Mouse (Mus musculus) activated CD4-positive, CD25-positive, alpha-beta regulatory T cell, adult 4 months (primary cell): Measurements from ENCODE around the gene Lxn. TPM values are rescaled to one million over a fixed set of nuclear protein-coding genes. Genes with fewer than 3 reads are reported as not detected.

ENCODE experiments used
- ATAC-seq: one replicate; pipeline ENCODE4 v1.8.0; 2017
- polyA plus RNA-seq, 2 experiments: library from polyadenylated mRNA; unstranded; fragments of 100-300 nt; shearing (Covaris generic); gene quantifications; one replicate each; pipeline ENCODE4 v1.2.1; 2017

Gene Lxn
- polyA plus RNA-seq = 100 to 1,000 TPM in 1 of 2 experiments, 10 to 100 TPM in 1; 79.7 to 111 TPM

GRCm38 (mm10) chr3:67463450-67464372 is at the start of gene Lxn:
Lxn (minus strand) TSS chr3:67463926.
- peak; percentile 61 for ATAC-seq

- ATAC-seq = peak; percentile 85
Measured at GRCm38 (mm10) chr3:67512807-67513206, 49.1 kb upstream of the Lxn start.

- no peak for ATAC-seq
Measured at GRCm38 (mm10) chr3:67508216-67508892, 44.6 kb upstream of the Lxn start.

GRCm38 (mm10) chr3:67505286-67505685 is 41.6 kb upstream of the Lxn start:
- ATAC-seq = no peak

GRCm38 (mm10) chr3:67503878-67504277 is 40.2 kb upstream of the Lxn start:
- ATAC-seq = no peak

DNA sequence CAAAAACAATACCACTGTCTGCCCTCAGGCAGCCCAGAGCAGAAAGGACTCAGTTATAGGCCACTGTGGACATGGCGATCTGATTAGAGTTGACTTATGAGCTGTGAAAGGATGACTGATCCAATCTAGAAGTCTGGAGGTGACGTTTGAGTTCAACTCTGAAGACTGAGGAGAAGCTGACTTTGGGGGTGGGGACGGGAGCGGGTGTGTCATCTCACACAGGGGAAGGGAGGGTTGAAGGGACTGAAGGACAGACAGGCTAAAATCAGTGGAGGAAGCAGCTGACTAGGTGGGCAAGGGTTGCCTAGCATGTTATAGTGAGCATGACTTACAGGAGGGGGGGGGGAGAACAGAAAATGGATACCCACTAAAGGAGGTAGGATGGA is 35.7 kb upstream of the Lxn start:
- no peak for ATAC-seq

GRCm38 (mm10) chr3:67498773-67499405 is 35.2 kb upstream of the Lxn start:
- ATAC-seq = no peak

GRCm38 (mm10) chr3:67497998-67498397 is 34.3 kb upstream of the Lxn start:
- no peak for ATAC-seq

DNA sequence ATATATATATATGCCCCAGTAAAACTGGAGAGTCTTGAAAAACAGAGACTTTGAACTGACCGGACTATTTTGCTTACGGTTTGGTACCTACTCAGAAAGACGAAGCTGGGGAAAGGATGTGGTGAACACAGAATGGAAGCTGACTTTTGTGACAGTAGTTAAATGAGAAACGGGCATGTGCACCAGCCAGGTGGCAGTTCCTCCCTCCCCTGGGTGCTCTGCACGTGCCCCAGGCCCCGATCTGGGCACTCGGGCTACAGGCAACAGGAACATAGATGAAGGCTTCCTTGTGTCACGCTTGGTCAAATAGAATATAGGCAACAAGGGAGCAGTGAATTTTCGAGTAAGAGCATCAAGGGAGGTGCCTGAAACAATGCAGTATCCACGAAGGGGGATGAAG is 32.6 kb upstream of the Lxn start:
- no peak for ATAC-seq

- no peak for ATAC-seq
Measured at GRCm38 (mm10) chr3:67493132-67493531, 29.4 kb upstream of the Lxn start.

- no peak for ATAC-seq
Measured at GRCm38 (mm10) chr3:67492086-67492869, 28.6 kb upstream of the Lxn start.

DNA sequence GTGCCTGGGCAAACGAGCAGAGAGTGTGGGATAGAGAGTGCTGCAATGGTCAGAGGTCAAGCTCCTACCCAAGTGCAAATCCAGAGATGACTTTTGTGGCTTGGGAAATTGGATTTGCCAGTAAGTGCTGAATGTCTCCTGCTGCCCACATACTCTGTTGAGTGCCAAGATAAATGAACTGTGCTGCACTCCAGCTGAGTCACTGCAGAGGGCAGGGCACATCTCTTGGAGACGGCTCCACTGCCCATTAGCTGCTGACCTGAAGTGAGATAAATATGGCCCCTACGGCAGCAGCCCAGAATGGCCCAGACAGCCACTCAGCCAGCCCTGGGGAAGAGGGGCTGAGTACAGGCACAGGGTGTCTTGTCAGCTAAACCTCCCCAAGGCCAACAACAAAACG is 26.4 kb upstream of the Lxn start:
- ATAC-seq = no peak

- no peak for ATAC-seq
Measured at GRCm38 (mm10) chr3:67485233-67485632, 21.5 kb upstream of the Lxn start.

DNA sequence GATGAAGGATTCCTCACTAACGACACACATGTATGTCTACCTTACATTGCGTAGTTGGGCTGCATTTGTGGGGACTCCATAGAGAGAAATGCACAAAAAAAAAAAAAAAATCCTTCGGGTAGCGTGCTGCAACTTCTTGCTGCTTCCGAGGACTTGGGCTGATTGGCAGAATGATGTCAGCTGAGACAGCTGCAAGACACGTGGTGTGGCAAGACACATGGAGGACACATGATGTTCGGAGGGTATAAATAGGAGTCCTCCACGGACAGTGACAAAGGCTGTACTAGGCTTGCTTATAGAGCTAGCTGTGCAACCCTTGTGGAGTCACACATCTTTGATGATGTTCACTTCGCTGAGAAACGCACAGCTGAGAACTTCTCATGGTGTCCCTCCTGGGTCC is 18.7 kb upstream of the Lxn start:
- ATAC-seq = no peak

DNA sequence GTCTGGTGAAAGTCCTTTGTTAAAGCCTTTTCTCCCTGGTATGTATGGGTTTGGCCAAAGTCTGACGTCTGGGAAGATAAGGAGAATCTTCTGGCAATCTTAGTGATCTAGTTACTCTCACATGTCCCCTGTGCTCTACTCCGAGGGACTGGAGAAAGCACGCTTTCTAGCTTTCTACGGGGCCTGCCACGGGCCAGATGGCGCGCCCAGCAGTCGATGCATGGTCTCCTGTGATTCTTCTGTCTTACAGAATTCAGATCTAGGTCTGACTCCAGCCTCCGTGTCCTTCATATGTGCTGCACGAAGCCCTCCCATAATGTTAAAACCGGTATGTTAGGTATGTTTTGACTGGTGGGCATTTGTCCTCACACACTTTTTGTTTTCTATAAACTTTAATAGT is 16.1 kb upstream of the Lxn start:
- no peak for ATAC-seq

DNA sequence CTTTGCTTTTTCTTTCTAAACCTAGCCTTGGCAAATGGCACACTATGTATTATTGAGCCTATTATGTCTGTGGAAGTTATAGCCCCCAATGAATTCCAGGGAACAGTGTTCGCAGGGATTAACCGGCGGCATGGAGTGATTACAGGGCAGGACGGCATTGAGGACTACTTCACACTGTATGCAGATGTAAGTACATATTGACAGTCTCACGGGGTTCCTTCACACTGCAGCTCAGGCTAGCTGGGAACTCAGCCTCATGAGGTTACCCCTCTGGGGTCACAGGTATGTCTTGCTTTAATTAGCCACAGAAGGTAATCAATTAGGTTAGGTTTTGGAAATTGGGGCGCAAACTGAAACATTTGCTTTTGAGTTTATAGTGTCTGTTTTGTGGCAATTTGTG is 9.7 kb upstream of the Lxn start:
- no peak for ATAC-seq

DNA sequence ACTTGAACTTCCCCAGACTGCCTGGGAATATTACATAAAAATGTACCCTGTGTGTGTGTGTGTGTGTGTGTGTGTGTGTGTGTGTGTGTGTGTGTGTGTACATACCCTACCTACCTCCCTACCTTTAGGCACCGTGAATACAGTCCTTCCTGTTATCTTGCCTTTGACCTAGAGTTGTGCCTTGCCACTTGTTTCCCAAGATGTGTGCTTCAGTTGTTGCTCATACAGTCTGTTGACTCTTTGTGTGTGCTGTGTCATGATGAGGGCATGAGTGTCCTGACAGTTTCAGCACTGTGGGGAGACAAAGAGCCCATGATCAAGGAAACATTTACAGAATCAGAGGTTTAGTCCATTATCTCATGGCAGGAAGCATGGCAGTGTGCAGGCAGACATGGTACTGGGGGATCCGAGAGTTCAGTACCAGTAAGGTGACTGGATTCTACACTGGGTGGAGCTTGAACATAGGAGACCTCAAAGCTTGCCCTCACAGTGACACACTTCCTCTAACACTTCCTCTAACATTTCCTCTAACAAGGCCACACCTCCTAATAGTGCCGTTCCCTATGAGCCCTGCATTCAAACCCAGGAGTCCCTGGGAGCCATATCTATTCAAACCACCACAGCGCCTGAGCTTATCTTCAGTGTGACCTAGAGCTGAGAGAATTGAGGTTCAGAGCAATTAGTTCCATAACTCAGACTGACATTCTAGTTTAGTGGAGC is 7.8 kb upstream of the Lxn start:
- ATAC-seq = no peak

GRCm38 (mm10) chr3:67467281-67467680 is 3.6 kb upstream of the Lxn start:
- ATAC-seq = no peak

- ATAC-seq = no peak
Measured at GRCm38 (mm10) chr3:67466576-67466975, 2.9 kb upstream of the Lxn start.

- peak; percentile 76 for ATAC-seq
Measured at GRCm38 (mm10) chr3:67463001-67463400, 725 bp downstream of the Lxn start.

DNA sequence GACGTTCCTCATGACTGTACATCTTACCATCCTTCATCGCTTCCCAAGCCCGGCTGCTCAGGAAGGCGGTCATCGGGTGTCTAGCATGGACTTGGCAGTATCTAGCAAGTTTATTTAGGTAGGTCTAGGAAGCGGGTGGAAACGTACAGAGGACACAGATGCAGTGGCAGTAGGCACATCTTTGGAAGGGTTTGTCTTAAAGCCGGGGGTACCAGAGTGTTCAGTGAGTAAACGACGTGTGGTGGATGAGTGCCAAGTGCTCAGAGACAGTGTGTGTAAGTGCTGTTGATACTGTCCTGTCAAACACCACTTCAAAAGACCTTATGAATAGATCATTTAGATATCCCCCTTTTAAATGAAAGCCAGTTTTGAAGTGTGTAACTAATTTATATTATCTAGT is 1.1 kb downstream of the Lxn start:
- peak; percentile 15 for ATAC-seq

DNA sequence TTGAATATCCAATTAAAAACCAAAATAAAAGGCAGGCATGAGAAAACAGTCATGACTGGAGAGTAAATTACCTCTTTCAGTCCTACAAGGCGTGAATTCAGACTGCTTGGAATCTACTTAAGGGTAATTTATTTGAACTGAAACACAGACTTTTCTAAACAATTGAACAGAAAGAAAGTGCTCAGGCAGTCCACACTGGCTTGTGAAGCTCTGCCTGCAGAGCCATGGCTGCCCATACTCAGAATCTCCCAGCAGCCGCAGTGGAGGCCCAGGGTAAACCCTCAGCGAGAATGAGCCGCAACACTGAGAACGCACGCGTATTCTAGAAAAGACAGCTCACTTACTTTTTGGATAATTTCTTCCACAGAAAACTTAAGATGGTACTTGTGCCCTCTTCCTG is 1.7 kb downstream of the Lxn start:
- ATAC-seq = no peak
